Mouse (Mus musculus): ENCODE data around the gene Rgs13.

GRCm38 (mm10) chr1:144167761-144168160, 9.4 kb downstream of the Rgs13 start:
- TF ChIP-seq CTCF (IDR thresholded peaks at IDR 0.05; ENCODE audit: low read depth) = no peak
- TF ChIP-seq EP300 (optimal IDR thresholded peaks at IDR 0.05) = no peak
